Mouse (Mus musculus) megakaryocyte, adult 5-6 weeks (primary cell): ENCODE measurements at regions not wholly inside any gene's neighbourhood (a gene's known extent, or its start where the extent isn't known, plus 50 kb on each side); places are given as distances from the start of the nearest gene placed in this dataset.

Experiments used
- ATAC-seq: 2 replicates; pipeline ENCODE4 v1.8.0; 2016; ENCODE audit warnings: mild to moderate bottlenecking, inconsistent platforms; ENCODE audit not compliant: poor library complexity, severe bottlenecking

DNA sequence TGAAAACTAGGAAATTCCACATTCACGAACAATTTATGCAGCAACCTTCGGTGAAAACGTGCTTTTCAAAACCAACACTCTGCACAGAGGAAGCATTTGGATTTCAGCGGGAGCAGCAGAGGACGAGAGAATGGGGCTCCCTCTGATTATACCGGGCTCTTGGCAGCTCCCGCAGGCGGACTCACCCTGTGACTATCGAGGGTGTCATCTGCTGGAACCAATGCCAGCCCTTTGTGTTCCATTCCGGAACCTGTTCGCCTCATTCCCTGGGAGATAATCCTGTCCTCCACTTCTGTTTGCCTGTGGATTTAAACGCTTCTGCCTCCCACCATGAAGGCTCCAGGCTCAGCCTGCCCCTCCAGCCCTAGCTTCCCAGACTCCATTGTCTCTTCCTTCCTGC, 77.1 kb downstream of the Utp18 start:
- no peak for ATAC-seq

DNA sequence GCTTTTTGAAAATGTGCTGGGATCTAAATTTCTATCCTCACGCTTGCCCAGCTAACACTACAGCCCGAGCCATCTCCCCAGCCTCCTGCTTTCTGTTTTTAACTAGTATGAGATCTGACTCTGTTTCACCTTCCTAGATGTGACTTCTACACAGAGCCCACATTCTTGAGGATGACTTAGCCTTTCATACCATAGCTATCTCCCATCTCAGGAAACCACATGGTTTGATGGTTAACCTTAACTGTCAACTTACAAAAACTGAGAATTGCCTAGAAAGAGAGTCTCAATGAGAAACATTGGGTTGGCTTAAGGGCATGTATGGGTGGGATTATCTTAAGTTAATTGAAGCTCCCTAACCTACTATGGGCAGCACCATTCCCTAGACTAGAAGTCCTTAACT, 78.4 kb downstream of the Utp18 start:
- no peak for ATAC-seq

DNA sequence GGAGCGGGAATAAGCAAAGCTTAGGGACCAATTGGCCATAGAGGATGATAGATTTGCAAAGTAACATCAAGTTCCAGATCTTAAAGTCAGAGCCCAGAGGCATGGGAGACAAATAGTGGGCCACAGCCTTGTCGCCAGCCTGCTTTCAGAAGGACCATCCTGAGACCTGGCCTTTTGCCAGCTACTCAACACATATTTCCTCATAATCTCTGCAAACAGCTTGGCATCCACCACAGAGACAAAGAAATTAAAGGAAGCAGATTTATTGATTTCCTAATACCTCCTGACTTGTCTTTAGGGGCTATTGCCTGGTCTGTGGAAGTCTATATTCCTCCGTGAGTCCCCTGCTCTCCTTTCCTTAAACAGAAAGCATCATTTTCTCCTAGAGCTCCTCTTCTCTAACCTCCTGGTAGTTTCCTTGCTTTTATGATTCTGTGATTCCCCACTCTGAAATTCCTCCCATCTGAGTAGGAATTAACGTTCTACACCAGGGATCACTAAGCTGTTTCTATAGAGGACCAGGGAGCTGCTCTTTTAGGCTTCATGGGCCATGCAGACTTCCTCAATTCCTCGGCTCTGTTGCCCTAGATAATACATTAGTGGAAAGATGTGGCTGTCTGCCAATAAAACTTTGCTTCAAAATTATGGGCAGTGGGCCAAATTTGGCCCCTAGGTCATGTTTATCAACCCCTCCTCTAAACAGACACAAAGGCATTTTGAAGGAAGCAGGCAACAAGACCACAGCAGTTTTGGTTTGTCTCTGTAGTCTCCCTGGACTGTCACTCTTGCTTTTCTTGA, 114.2 kb downstream of the Utp18 start:
- no peak for ATAC-seq

DNA sequence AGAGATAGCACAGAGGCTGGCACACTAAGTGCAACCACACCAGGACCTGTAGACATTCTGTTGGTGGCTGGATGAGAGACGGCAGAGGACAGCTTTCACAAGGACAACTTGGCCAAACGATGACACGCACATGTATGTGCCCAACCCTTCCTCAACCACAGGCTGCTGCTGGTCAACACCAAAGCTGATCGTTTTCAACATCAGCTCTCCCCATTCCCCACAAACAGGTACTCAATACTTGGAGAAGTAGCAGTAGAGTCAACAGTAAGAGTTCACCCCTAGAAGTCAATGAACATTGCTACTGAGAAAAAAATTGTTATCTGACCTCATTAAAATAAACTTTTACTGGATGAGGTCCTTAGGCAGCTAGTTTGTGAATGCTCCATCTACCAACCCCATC, 119.6 kb downstream of the Utp18 start:
- no peak for ATAC-seq

DNA sequence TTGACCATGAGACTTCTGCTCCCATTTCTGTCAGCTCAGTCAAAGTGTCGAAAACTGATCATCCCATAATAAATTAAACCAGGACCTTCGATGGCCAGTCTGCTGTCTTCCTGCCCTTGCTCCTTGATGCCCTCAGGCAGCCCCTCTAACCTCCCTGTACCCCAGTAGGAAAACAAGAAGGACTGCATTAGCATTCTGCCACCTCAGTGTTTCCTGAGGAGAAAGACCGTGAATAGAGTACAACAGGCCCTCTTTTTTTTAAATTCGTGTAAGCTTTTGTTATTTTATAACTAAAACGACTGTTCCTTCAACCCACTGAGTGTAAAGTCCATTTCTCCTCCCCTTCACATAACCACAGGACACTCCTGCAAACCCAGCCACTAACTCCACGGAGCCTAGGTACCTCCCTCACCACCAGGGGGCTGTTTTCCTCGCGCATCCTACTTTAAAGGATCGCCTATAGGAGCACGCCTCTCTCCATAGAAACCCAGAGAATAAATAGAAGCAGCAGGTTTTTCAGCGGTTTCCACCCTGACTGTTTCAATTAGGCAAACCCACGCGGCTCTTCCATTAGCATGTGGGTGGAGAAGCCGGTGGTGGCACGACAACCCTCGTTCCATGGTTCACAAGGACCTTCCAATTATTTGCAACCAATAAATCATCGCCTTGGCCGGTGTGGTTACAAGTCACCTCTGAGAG, 122.6 kb downstream of the Utp18 start:
- no peak; the same call in 1 of the 2 replicates for ATAC-seq

DNA sequence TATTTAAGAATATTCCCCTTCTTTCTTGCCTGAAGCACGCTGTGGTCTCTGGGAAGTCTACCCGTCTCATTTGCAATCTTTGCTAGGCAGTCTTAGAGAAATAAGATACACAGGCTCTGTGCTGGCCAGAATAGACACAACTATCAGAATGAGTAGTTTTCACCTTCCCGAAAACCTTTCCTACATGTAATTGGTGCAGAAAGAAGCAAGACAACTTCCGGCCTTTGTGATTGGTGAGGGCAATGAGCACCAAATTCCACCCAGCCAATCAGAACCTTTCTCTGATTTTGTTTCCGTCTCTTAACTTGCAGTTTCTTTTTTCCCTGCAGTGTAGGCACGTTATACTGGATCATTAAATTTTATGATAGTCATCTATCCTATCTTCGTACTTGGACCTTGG, 127.7 kb downstream of the Utp18 start:
- no peak for ATAC-seq

DNA sequence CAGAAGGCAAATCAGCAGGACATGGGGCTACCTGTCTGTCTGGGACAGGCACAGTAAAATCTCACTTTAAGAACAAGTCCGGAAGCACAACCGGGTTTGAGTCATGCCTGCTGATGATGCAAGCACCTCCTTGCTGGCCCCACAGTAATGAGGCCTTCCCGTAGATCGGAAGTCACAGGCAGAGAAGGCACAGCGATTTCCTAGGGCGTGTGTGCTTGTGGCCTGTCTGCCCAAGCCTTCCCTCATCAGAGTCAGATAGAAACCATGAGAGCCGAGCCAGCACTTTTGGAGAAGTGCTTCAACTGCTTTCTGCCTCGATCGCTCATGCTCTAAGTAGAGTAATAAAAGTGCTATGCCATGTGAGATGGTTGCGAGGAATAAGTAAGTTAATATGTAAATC, 148.9 kb downstream of the Utp18 start:
- peak; percentile 67 for ATAC-seq

DNA sequence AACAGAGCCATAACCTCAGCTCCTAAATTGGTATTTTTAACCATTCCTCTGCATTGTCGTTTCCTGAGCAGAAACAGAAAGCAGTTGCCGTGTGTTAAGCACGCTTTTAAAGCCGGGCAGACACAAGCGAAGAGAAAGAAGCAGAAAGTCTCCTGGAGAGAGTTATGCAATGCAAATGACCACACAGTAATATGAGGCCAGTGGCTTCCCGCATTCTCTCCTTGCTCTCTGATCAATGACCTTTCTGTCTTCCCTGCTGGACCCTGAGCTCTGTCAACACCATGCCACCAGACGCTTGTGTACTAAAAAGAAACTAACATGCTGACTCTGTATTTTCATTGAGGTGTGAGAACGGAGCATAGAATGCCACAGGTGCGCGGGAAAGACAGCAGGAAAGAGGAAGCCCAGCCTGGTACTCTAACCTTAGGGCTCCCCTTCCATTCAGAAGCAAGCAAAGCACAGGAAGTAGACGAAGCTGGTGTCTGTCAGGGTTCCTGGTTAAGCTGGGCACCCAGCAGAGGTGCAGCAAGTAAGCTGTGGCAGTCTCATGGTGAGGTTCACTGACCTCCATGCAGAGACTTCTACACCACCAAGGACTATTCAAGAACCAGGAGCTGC, 151.9 kb downstream of the Utp18 start:
- 0 out of 2 replicates have a peak, but pooled peaks have one; percentile 13 for ATAC-seq

DNA sequence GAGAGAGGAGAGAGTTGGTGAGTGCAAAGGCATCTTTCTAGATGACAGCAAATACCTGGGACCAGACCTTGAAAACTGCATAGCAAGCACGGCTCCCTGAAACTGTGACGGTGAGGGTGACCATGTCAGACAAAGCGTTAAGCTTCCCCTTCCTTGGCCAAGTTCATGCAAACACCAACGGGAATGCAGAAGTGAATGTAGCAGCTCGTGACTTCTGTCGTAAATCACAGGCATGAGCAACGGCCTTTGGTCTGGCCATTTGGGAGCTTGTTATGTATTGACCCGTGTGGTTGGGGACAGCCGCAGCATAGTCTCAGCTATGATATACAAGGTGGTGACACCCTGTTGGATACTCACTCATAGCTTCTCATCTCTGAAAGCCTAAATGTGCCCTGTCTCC, 156.4 kb downstream of the Utp18 start:
- peak; percentile 89 for ATAC-seq

DNA sequence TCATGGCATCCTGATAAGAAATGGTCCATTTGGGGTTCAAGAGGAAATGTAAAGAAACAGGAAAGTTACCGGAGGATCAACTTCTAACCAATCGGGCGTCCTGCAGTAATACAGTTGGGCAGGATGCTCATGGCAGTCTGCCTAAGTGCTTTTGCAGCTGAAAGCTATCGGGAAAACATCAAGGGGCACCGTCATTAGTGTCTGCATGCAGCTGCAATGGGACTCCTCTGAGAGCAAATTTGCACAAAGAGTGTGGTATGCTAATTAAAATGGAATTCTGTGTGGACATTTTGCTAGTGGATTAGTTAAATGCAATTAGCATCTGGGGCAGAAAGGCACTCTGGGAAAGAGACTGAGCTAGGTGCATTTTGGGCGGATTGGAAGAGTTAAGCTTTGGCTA, 160.3 kb downstream of the Utp18 start:
- no peak for ATAC-seq

DNA sequence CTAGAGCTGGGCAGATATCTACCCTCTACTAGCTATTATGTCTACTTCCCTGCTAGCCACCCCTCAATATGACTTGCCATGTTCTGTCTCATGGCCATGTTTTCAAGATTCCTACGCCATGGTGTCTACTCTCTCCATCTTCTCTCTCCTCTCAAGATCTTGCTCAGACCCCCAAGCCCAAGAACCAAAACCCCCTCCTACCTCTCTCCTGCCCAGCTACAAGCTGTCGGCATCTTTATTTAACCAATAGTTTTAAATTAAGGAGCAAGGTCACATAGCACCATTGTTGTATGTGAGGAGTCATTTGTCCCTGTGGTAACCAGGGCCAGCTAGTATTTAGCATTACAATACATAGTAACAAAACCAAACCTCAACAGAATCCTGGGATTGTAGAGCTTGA, 166.4 kb downstream of the Utp18 start:
- no peak for ATAC-seq

DNA sequence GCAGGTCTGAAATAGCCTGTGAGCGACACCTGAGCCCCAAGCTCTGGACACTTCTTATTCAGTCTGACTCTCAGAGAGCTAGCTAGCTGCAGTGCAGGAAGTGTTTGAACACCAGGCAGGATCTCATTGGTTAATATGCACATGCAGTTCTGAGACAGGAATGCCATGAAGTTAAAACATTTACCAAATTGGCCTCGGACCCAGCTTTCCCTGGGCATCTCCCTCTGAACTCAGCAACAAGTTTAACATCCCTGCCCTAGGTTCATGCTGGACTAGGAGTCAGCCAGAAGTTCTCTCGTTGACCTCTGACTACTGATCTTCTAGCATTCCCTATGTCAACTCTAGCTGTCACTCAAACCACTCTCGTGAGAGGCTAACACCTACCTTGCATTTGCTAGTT, 175.9 kb downstream of the Utp18 start:
- no peak for ATAC-seq

DNA sequence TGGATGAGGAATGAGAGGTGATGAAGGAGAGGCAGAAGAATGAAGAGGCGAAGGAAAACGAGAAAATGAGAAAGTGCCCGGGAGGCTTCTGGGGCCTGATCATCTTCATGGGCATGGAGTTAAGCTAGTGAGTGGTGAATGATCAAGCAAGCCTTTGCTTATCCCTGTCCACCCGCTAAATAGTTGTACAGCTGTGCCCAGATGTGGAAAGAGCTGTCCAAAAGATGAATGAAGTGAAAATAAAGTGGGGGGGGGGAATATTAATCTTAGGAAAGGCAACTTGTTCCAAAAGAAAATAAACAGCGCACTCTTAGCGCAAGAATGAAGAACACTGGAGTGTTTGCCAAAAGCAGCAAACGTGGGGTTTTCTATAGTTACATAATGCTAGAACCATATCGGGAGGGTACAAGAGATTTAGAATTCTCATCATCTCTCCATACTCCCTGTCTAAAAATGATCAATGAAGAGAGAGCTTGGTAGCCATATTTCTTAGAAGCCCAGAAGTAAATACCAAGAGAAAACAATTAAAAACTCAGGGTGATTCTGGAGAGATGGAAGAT, 188.5 kb downstream of the Utp18 start:
- no peak for ATAC-seq

DNA sequence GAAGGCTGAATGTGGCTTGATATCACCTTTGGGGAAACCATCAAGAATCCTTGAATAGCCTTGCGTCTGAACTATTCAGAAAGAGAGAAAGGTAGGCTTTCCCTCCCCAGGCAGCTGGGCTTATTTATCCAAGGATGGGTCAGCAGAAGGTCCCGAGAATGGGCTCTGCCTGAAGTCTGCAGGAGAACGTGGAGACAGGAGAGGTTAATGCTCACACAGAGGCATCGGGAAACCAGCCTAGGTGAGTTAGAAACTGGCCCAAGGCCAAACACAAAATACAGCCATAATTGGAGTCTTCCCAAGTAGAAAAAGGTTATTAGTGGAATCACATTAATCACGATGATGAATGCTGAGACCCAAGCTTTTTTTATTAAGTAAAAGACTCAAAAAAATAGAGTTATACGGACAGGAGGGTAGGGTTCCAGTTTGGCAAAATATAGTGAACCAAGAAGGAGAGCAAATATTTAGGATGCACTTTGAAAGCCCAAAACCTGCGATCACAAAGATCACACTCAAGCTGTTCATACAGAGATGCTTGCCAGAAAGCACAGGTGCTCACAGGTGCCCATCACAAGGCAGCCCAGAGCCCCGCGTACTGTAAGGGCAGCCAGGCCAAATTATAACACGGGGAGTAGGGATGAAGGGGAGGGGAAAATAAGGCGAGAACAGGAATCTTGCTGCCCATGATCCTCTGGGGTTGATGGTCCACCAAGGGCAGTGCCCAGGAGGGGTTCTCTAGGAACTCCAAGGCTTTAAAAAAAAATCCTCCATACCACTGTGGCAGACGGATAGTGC, 189.3 kb downstream of the Utp18 start:
- no peak for ATAC-seq

DNA sequence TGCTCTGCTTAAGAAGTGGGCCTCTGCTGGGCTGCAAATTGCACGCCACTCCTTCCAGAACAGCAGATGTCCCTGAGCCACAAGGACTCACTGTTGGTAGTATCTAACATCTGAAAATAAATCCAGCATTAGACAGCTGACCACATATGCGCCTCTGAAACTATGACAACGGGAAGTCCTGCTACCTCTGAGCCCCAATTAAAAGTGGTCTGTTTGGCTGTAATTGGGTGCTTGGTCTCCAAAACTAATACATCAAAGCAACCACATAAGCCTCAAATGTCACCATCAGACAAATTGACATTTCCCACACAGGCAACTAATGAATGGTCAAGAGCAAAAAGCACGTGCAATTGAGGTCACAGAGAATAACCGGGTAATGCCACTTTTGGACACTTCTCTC, 201.9 kb downstream of the Utp18 start:
- ATAC-seq, result no peak

DNA sequence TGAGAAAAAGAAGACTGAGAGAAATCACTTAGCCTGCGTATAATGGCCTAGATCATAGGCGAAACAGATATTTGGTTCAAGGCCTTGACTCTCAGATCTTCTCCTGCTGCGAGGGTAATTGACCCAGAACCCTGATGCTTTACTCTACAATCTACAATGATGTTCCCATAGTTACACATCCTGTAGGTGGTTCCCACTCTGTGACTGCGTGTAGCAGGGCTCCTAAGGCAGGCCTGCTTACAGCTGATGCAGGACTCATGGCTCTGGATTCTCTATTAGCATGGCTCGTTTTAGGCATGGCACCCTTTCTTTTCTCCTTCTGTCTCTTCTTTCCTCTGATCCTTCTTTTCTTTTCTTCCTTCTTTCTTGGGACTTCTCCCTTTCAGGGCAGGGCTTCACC, 209.3 kb downstream of the Utp18 start:
- no peak for ATAC-seq

DNA sequence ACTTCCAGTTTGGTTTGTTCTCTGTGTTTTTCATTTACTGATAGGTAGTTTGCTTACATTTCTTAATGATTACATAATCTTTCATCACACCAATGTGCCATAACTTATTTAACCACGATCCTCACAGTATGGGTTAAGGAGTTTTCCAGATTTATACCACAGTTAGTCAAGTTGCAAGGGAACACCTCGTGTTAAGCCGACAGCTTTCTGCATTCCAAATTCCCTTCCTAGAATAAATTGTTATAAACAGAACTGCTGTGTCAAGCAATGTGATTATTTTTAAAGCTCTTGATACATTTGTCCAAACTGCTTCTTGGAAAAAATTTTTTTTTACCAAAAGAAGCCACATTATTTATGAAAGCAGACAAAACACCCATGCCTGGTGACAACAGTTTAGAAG, 213.5 kb downstream of the Utp18 start:
- no peak for ATAC-seq

DNA sequence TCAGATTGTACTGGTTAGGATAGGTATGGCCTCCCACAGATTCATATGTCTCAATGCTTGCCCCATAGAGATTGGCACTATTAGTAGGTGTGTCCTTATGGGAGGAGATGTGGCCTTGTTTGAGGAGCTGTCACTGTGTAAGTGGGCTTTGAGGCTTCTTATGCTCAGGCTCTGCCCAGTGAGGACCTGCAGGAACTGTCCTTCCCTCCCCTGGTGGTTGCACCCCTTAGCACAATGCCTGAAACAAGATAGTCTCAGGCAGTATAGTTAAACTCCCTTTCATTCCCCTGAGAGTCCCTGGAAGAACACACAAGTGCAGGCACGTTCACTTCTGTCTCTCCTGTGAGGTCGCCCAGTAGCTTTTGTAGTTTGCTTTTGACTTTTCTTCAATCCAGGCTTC, 223.9 kb downstream of the Utp18 start:
- ATAC-seq, result no peak

DNA sequence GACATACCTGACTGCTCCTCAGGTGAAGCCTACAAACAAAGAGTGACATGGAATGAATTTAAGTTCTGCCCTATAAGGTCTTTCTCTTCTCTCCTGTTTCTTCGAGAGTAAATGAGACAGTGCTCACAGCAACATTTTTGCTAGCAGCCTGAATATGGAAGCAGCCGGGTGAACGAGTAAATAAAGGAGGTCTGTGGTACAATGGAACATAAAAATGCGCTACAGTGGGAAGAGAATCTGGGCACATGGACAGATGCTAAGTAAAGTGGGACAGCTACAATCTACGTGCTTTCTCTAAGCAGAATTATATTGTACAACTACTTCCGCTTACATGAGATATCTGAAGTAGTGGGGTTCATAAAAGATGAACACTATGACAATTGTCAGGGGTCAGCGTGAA, 225.2 kb downstream of the Utp18 start:
- no peak for ATAC-seq

DNA sequence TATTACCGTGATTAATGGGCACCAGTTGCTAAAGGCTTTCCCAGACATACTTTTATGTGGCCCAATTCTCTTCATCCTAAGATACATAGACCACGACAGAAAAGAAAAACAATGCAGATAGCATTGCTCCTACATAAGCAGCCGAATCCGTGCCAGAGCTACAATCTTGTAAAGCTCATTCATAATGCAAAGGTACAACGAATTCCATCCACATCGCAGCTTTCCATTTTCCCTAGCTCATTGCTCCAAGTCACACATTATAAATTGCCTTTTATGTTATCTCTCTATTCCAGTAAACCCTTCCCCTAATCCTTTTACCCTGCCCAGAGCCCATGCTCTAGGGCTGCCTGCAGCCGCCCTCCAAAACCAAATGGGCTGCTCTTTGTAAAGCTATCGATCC, 226.8 kb downstream of the Utp18 start:
- no peak for ATAC-seq
